Mouse (Mus musculus) macrophage (primary cell): Measurements from ENCODE around the gene Ly6g6f. TPM values are rescaled to one million over a fixed set of nuclear protein-coding genes. Genes with fewer than 3 reads are reported as not detected.

Experiments used
- polyA plus RNA-seq: library from polyadenylated mRNA; stranded (reverse); fragments of 250-400 nt; gene quantifications from 3 replicates; pipeline ENCODE4 v1.2.4, GENCODE M21; 2018; ENCODE audit warnings: inconsistent platforms

The Ly6g6f gene
- polyA plus RNA-seq, 1 experiment from 2014 or later = not detected

Other genes starting within 250 kb of the Ly6g6f start
- gene Stk19, start 248.7 kb downstream of the Ly6g6f start, polyA plus RNA-seq = 23.5 to 36.5 TPM (median 28.1 TPM) in 3 replicates
- gene Dxo, start 248.6 kb downstream of the Ly6g6f start, polyA plus RNA-seq = 13.6 to 19.8 TPM (median 15.8 TPM) in 3 replicates
- gene Skiv2l, start 235.4 kb downstream of the Ly6g6f start, polyA plus RNA-seq = 16.7 to 36.7 TPM (median 23.6 TPM) in 3 replicates
- gene Nelfe, start 235.2 kb downstream of the Ly6g6f start, polyA plus RNA-seq = 46.9 to 59.7 TPM (median 52.1 TPM) in 3 replicates
- gene Cfb, start 223.1 kb downstream of the Ly6g6f start, polyA plus RNA-seq = 2.6 to 6.4 TPM (median 4.7 TPM) in 3 replicates
- gene Zbtb12, start 206.1 kb downstream of the Ly6g6f start, polyA plus RNA-seq = 5.4 to 6.2 TPM (median 5.5 TPM) in 3 replicates
- gene Gm20547, start 203.6 kb downstream of the Ly6g6f start, polyA plus RNA-seq = not detected in 3 replicates
- 0.63 to 0.95 TPM (median 0.86 TPM) in 3 replicates for gene C2, start 187.3 kb downstream of the Ly6g6f start, polyA plus RNA-seq
- 59.6 to 100 TPM (median 69.3 TPM) in 3 replicates for gene Ehmt2, start 187.1 kb downstream of the Ly6g6f start, polyA plus RNA-seq
- gene Slc44a4, start 171.1 kb downstream of the Ly6g6f start, polyA plus RNA-seq = not detected in 3 replicates
- gene Neu1, start 154.4 kb downstream of the Ly6g6f start, polyA plus RNA-seq = 80.3 to 98.8 TPM (median 81.2 TPM) in 3 replicates
- gene Hspa1b, start 126.4 kb downstream of the Ly6g6f start, polyA plus RNA-seq = 0.57 to 1.2 TPM (median 0.69 TPM) in 3 replicates
- gene Gm20481, start 115.7 kb downstream of the Ly6g6f start, polyA plus RNA-seq = not detected in 3 replicates
- 1.2 to 1.9 TPM (median 1.8 TPM) in 3 replicates for gene Hspa1a, start 113.5 kb downstream of the Ly6g6f start, polyA plus RNA-seq
- 0.47 to 1.7 TPM (median 0.96 TPM) in 3 replicates for gene Hspa1l, start 112.9 kb downstream of the Ly6g6f start, polyA plus RNA-seq
- 16.5 to 52.8 TPM (median 51.4 TPM) in 3 replicates for gene Lsm2, start 103.7 kb downstream of the Ly6g6f start, polyA plus RNA-seq
- 7.7 to 37.5 TPM (median 19.2 TPM) in 3 replicates for gene Vars, start 84.6 kb downstream of the Ly6g6f start, polyA plus RNA-seq
- gene Vwa7, start 69.0 kb downstream of the Ly6g6f start, polyA plus RNA-seq = 0.06 to 0.32 TPM (median 0.07 TPM) in 3 replicates
- not detected in 3 replicates for gene Sapcd1, start 57.6 kb downstream of the Ly6g6f start, polyA plus RNA-seq
- gene Msh5, start 38.9 kb downstream of the Ly6g6f start, polyA plus RNA-seq = 0.48 to 0.51 TPM (median 0.50 TPM) in 3 replicates
- 359 to 667 TPM (median 372 TPM) in 3 replicates for gene Clic1, start 35.6 kb downstream of the Ly6g6f start, polyA plus RNA-seq
- gene Ddah2, start 26.6 kb downstream of the Ly6g6f start, polyA plus RNA-seq = 3.3 to 9.6 TPM (median 4.8 TPM) in 3 replicates
- gene Ly6g6c, start 20.2 kb downstream of the Ly6g6f start, polyA plus RNA-seq = not detected in 3 replicates
- gene Mpig6b, start 19.4 kb downstream of the Ly6g6f start, polyA plus RNA-seq = 0.17 TPM in 1 of 3 replicates, not detected in the others
- gene Ly6g6e, start 8.7 kb downstream of the Ly6g6f start, polyA plus RNA-seq = not detected in 3 replicates
- 0.43 to 1.7 TPM (median 0.88 TPM) in 3 replicates for gene Ly6g6d, start 7.5 kb downstream of the Ly6g6f start, polyA plus RNA-seq
- 33.9 to 63.2 TPM (median 53.2 TPM) in 3 replicates for gene Abhd16a, start 3.7 kb upstream of the Ly6g6f start, polyA plus RNA-seq
- gene Ly6g5c, start 22.7 kb upstream of the Ly6g6f start, polyA plus RNA-seq = not detected in 3 replicates
- gene Ly6g5b, start 29.8 kb upstream of the Ly6g6f start, polyA plus RNA-seq = 0.36 to 0.46 TPM in 2 of 3 replicates, not detected in the other
- 11.4 to 18.0 TPM (median 13.2 TPM) in 3 replicates for gene Gpank1, start 35.8 kb upstream of the Ly6g6f start, polyA plus RNA-seq
- gene Csnk2b, start 36.4 kb upstream of the Ly6g6f start, polyA plus RNA-seq = 129 to 166 TPM (median 149 TPM) in 3 replicates
- gene D17H6S53E, start 40.8 kb upstream of the Ly6g6f start, polyA plus RNA-seq = 11.5 to 23.5 TPM (median 22.0 TPM) in 3 replicates
- not detected in 3 replicates for gene Apom, start 46.4 kb upstream of the Ly6g6f start, polyA plus RNA-seq
- gene Bag6, start 49.6 kb upstream of the Ly6g6f start, polyA plus RNA-seq = 103 to 118 TPM (median 104 TPM) in 3 replicates
- 91.3 to 139 TPM (median 124 TPM) in 3 replicates for gene Prrc2a, start 79.3 kb upstream of the Ly6g6f start, polyA plus RNA-seq
- gene Aif1, start 90.5 kb upstream of the Ly6g6f start, polyA plus RNA-seq = 231 to 253 TPM (median 243 TPM) in 3 replicates
- 322 to 615 TPM (median 449 TPM) in 3 replicates for gene Lst1, start 102.8 kb upstream of the Ly6g6f start, polyA plus RNA-seq
- gene Ltb, start 108.8 kb upstream of the Ly6g6f start, polyA plus RNA-seq = 0.33 to 0.50 TPM (median 0.48 TPM) in 3 replicates
- gene Tnf, start 116.4 kb upstream of the Ly6g6f start, polyA plus RNA-seq = 20.0 to 57.4 TPM (median 38.0 TPM) in 3 replicates
- not detected in 3 replicates for gene Lta, start 119.7 kb upstream of the Ly6g6f start, polyA plus RNA-seq
- not detected in 3 replicates for gene Gm16181, start 135.2 kb upstream of the Ly6g6f start, polyA plus RNA-seq
- 5.0 to 12.5 TPM (median 6.9 TPM) in 3 replicates for gene Atp6v1g2, start 148.1 kb upstream of the Ly6g6f start, polyA plus RNA-seq
- gene Nfkbil1, start 150.2 kb upstream of the Ly6g6f start, polyA plus RNA-seq = 8.3 to 16.7 TPM (median 14.8 TPM) in 3 replicates
- gene Ddx39b, start 156.1 kb upstream of the Ly6g6f start, polyA plus RNA-seq = 113 to 158 TPM (median 122 TPM) in 3 replicates
- gene H2-D1, start 177.1 kb upstream of the Ly6g6f start, polyA plus RNA-seq = 2,972 to 5,352 TPM (median 3,334 TPM) in 3 replicates
- not detected in 3 replicates for gene H2-Q1, start 234.8 kb upstream of the Ly6g6f start, polyA plus RNA-seq